Mouse (Mus musculus) spleen, postnatal 36 days (tissue): ENCODE data around the gene Btla.

ENCODE experiments used
- DNase-seq, 2 experiments: peaks; one replicate each; pipeline ENCODE4 v3.0.0; 2022; ENCODE audit warnings: low spot score in 2 of 2, mixed read lengths in 1 of 2

Gene Btla

DNA sequence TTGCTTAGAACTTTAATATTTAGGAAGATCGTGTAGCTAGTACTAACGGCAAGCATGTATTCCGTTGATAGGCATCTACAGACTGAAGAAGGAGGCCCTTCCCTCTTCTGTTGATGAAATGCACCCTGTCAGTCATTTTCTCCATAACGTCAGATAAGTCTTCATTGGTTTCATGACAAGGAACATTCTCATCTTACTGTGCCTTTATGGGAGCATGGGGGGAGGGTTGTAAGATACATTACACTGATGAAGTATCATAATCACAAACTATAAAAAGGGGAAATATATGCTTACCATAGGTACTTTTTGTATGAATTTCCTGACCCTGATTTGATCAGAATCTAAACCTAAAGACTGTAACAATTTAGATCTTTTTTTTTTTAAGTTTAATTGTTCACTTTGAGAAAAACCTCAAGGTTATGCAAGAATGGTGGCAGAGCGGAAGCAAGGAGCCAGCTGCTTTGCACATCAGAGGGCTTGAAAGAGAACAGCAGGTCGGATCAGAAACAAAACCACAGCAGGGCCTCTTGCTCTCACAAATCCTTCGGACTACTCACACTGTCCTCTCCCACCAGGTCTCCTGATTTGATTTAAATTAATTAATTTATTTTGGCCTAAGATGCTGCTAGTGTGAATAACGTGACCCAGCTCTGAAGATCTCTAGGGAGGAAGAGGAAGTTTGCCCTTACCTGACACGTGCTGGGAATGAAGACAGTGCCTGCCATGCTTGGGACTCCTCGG, at the start of gene Btla:
Gene Btla, plus strand, starts transcription at position 668 of the 741 bp plus-strand sequence.
- DNase-seq, result peak; percentile 77 to 83

DNA sequence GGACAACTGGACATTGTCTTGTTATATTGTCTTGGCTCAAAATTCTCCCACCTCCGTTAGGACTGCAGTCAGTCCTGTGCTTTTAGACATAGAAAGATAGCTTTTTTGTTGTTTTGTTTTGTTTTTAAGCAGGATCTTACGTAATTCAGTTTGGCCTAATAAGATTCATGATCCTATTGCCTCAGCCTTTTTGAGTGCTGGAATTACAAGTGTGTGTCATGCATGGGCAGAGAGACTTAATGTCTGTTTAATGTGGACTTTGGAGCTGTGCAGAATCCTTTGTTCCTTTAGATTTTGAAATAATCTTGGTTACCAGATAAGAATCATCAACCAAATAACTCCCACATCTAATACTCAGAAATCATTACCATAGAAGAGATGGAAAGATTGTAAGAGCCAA, 45.6 kb upstream of the Btla start:
- DNase-seq, result no peak

DNA sequence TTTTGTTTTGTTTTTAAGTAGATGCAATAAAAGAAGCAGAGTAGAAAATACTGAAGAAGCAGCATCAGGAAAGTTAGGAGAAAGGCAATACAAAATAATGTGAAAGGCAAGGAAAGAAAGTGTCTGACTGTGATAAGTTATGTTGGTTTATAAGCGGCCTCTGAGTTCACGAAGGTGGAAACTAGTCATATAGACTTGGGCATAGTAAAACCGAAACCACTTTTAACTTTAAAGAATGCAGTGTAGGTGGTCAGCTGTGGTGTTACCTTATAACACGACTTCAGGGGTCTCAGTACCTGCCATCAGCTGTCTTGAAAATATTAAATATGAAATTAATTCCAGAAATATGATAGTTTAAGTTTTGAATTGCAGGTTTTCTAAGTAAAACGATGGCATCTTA, 42.3 kb upstream of the Btla start:
- DNase-seq, result no peak

DNA sequence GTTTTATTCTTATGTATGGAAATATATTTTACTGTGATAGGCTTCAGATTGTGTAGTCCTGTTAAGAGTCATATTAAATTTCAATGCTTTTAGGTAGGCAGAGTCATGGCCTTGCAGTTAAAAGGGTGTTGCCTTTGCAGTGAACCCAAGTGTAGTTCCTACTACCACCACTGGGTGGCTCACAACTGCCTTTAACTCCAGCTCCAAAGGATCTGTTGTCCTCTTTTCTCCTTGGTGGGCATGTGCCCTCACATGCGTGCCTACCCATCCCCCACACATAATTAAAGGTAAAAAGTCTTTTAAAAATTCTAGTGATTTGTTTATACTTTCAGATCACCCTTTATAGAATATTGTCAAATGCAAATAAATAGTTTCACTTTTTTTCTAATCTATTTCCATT, 31.5 kb upstream of the Btla start:
- peak; percentile 46 to 54 for DNase-seq

DNA sequence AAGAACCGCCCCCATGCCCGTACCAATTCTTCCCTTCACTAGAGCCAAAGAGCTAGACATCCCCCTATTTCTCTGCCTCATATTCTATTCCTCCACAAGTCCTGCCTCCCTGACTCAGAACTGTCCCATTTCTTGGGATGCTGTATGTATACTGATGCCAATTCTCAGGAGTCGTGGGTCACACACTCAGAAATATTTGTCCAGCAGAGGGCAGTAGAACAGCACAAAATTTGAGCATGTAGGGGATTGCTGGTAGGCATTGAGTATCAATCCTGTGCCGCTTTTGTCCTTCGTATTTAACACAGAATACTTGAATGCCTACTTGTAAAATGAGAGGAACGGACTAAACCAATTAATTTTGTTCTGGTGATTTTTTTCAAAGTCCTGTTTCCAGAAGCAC, 27.3 kb upstream of the Btla start:
- DNase-seq, result peak; percentile 68 to 76

DNA sequence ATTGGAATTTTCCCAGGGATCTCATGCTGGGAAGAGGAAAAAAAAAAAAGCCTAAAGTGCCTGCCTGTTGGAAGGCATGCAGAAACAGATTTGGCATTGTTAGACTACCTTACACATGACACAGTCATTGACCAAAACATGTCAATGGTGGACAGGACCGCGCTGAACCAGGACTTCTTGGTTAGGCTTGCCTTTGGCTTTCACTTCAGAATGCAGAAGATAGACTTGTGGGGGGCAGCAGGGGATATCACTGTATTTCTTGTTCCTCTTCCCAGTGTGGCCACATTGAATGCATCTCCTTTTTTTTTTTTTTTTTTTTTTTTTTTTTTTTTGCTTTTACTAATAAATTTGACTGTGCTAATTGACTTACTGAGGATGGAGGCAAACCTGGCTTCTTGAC, 22.7 kb upstream of the Btla start:
- no peak for DNase-seq

DNA sequence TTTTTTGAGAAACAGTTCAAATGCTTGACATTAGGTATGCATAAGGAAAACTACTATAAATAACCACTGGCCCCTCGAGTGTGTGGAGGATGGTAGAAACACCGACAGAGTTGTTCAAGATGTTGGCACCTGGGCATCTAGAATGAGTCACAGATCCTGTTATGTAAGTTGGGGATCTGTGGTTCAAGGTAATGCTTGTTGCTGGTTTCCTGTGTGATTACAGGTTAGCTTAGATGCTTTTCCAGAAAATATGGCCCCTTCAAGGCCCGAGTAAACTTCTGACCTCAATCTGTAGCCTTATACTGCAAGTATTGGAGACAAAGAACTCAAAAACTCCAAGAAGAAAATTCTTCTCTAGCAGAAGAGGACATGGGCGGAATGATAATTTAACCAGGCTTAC, 19.7 kb upstream of the Btla start:
- no peak for DNase-seq

DNA sequence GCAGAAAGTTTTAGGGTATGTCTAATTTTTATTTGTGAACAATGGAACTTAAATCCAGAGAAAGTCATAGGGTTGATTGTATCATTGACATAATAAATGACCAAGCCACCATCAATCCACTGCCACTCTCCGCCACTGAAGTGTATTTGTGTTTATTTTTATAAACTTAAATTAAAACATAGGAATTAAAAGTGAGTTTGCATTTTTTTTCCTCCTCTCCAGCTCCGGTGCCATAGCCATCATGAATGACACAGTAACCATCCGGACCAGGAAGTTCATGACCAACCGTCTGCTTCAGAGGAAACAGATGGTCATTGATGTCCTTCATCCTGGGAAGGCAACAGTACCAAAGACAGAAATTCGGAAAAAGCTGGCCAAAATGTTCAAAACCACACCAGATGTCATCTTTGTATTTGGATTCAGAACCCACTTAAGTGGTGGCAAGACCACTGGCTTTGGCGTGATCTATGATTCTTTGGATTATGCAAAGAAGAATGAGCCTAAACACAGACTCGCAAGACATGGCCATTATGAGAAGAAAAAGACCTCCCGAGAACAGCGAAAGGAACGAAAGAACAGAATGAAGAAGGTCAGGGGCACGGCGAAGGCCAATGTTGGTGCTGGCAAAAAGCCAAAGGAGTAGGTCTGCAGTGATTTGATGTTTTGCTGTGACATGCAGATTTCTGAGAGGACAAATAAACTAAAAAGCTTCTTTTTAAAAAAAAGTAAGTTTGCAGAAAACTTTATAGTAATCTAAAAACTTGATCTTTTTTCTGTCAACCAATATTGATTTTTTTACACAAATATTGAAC, 19.1 kb upstream of the Btla start:
- no peak for DNase-seq

DNA sequence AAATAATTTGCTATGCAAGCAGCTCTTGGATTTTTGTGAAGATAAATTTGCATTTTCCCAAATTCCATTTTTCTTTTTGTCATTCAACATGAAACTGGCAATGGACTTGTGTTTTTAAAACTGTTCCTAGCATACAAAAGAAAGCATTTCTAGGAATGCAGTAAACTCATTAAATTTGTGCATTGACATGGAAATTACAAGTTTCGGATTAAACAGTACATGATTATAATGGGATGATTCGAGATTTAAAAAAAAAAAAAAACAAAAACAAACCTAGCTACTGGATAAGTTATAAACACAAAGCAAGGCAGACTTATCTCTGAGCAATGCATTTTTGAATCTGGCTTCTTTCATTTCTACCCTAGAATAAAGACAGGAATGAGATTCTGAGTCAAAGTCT, 2.1 kb upstream of the Btla start:
- no peak for DNase-seq

DNA sequence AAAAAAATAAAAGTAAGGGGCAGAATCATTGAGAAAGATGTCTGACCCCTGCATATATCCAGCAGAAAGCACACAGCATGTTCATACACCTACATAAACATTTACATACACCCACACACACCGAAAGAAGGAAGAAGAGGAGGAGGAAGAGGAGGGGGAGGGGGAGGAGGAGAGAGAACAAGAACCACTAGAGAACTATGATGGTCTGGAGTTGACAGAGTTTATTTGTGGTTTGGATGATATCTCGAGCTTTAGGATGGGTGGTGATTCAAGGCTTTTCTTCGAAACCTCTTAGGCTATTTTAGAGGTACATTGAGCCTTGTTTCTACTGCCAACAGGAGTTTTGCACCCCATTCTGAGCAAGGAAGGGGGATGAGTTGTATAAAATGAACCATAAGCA, 1.3 kb upstream of the Btla start:
- peak; percentile 69 to 76 for DNase-seq

DNA sequence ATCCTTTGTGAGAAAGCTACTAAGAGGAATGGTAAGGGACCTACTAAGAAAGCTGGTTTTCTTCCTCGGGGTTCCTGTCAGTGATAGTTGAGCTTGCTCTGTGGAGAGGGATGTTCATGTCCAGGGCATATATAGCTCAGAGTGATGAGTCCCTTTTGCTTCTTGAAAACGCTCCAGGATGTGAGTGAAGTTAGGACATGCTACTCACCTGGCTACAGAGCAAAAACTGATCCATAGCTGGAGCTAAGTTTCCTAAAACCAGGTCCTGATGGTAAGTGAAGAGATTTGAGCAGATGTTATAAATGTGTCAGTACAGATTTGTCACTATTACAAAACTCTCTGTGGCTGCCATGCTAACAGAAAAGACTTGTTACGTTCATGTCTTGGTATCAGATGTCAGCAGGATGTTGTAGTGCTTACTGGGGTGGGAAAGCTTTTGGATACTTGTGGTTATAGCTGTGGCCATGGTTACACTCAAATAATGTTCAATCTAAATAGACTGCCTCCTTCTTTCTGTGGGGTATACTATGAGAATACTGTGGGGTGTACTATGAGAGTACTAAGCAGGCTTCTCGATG, 405 bp downstream of the Btla start:
- peak in 1 of 2 experiments; percentile 13 for DNase-seq

DNA sequence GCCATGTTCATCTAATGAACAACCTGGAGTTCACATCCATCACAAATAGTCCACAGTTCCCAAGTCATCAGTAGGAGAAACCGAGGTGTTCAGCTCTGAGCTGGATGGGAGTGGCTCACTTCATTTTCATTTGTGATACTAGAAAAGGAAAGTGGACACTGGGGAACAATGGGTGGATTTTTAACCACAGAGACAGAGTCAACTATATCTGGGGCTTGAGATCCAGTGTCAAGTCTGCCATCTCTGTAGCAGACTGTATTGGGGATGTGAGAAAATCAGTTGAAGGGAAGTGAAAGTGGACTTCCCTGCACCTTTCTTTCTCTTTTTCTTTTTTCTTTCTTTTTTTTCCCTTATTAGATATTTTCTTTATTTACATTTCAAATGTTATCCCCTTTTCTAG, 2.9 kb downstream of the Btla start:
- peak; percentile 35 to 44 for DNase-seq

DNA sequence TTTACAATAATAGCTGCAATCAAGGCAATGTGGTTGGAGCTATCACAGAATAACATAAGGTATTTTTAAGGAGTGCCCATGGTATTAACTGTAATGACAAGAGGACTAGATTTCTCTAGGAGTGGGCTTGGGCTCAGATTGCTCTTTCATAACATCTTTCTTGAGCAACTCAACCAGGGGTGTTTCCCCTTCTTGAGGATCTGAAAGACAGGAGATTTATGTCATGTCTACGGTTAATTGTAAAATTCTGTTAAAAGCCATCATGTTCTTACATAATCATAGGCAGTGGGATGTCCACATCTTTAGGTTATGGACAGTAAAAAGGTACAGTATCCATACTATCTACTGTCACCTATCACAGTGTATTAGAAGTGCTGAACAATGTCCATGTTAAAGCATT, 7.2 kb downstream of the Btla start:
- no peak for DNase-seq

DNA sequence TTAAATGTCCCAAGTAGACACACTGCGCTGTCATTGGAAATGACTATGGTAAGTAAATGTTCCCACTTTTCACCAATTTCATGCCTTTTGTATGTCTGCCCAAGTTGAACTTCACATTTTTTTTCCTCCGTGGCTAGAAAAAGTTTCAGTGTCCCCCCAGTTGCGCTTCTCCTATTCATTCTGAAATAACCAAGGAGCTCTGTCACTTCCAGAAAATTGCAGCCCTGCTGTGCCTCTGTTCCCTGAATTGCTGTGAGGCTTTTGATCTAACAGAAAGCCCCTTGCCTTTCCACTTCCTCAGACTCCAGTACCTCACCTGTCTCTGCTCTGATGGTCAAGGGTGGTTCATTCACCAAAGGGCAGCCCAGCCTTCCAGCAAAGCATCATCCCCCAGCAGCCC, 8.9 kb downstream of the Btla start:
- no peak for DNase-seq

DNA sequence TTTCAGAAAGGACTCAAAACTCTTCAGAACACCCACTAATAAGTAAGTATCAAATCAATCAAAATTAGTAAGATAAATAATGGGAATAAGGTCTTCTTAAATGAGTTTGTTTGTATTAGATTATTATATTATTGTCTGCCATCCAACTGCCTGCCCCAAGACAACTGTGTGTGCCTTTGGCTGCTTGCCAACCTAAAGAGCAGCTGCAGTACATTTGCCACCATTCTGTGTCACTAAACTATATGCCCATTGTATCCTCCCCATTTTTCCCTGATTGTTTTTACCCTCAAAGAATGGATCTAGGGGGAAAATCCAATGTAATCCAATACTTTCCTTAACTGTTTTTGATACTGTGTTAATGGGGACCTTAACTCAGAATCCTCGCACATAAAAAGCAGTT, 18.6 kb downstream of the Btla start:
- DNase-seq, result no peak

DNA sequence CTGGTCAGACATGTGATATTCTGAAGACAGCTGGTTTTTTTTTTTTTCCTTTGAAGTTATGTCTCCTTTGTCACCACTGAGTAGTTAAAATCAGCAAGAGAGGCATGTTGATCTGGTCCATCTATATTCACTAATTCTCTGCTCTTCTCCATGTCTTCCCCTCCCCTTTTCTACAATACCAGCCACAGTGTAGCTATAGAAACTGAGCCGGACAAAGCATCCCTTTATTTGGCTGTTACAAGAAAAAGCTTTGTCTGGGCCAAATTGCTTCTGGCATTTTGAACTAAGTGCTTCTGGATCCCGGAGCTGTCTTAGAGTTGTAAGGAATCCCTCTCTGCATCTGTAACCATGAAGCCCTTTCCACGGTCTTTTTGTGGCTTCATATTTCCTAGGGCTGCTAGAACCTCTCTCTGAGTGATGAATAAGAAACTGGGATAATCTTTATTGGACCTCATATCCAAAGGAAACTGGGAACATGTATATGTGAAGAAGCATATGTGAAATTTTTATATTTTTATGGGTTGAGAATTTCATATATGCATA, 20.9 kb downstream of the Btla start:
- DNase-seq, result no peak

DNA sequence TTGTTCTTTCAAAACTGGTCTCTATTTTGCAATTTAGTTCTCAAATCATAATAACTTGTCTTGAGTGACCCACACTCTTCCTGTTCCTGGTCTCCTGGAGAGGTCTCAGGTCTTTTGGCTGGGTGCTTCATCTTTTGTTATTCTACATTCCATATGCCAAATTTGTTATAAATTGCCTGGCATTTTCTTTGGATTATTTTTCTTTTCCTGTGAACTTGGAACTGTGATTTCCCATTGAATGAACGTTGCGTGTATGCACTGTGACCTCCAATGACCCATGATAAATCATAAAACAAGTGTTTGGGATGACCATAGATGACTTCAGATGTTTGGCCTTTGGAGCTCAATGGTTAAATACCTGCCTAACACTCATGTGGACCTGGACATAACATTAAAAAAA, 25.6 kb downstream of the Btla start:
- no peak for DNase-seq

DNA sequence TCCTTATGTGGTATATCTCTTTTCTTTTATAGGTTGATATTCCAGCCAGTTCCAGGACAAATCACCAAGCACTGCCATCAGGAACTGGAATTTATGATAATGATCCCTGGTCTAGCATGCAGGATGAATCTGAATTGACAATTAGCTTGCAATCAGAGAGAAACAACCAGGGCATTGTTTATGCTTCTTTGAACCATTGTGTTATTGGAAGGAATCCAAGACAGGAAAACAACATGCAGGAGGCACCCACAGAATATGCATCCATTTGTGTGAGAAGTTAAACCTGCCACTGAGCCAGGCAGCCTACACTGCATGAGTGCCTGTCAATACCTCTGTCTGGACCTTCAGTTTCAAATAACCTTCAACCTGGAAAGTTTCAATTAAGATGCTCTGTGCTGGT, 26.2 kb downstream of the Btla start:
- no peak for DNase-seq

DNA sequence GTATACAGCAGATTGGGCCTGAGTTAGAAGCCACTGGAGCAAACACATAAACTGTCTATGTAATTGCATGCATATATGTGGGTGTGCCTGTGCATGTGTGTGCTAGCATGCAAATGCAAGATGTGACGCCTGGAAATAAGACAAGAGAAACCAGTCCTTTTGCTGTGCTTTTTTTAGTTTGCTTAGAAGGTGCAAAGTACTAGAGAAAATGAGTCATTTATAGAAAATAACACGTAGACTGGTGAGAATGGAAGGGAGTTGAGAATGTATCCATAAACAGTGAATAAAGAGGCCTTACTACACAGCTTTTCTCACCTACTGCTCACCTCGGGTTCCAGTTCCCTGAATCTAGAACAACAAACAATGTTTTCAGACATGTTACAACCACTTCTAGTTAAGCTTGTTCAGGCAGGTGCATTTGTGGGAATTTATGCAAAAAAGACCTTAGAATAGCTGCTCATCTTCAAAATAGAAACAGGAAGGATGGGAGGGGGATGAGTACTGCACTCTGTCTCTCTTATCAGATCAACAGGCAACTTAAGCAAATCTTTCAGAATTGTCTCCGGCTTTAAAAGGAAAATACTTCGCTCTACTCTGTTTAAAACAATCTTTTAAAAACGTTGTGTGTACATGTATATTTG, 27.8 kb downstream of the Btla start:
- DNase-seq, result peak; percentile 74 to 80

DNA sequence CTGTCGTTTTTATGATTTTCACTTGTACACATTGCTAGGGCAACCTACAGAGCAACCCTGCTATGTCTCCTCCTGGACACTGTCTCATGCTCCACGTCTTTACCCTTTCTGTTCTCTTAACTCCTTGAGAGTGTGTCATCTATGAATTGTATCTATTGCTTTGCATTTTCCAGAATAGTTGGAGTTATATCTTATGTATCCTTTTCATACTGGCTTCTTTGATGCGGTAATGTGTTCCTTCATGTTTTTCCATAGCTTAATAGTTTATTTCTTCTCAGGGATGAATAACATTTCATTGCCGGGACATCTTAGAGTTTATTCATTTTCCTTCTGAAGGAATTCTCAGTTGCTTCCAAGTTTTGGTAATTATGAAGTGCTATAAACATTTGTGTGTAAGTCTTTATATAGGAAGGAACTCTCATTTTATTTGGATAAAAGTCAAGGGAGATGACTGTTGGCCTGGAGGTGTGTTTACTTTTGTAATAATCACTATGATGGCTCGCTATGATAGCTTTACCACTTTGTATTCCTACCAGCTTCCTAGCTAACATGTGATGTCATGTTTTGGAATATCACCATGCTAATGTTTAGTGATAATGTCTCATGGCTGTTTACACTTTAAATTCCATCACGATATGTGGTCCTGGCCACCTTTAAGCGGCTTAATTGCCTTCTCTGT, 31.2 kb downstream of the Btla start:
- DNase-seq, result no peak

DNA sequence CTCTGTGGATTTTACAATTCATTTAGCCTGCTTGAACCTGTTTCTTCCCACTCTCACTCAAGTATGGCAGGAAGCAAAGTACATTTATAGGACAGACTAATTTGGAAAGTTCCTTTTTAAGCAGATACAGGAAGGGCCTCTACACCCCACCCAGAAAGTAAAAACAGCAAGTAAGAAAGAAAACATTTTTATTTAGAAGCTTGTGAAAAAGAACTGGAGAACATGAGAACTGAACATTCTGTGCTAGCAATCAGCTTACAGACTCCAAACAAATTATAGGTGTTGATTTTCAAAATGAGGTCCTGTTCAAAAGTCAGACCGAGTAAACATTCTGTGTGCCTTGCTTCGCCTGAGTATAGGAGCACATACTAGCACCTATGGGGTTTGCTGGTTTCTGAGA, 32.8 kb downstream of the Btla start:
- DNase-seq, result peak; percentile 49 to 52

DNA sequence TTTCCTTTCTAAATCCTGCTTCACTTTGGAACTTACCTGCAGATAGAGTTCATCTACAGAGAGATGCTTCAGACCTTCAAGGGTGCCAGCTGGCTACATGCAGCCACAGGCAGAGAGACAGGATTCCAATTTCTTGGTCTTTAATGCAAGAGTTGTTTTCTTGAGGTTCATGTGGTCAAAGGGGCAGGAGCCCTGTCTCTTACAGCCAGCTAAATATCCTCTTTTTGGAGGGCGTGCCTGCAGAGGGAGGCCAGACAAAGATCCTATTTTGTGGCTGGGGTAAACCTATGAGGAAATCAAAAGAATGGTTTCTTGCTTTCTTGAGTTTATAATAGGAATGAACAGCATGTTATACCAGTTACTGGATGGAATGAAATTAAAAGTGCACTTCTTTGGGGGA, 33.5 kb downstream of the Btla start:
- peak; percentile 43 to 51 for DNase-seq
